Mouse (Mus musculus) CH12.LX (cell line): ENCODE results near the gene Aldh3b2.

Experiments used
- CTCF ChIP-seq, 2 experiments: IDR thresholded peaks in 1 of 2; conservative IDR thresholded peaks in 1 of 2; 2 replicates each; pipeline ENCODE4 v1.5.1; 2011 to 2012; ENCODE audit warnings: low read depth in 2 of 2, low read length in 2 of 2, improper control_type of control experiment in 1 of 2, inconsistent platforms in 1 of 2, mild to moderate bottlenecking in 1 of 2, moderate library complexity in 1 of 2
- E2F4 ChIP-seq: IDR thresholded peaks from 2 replicates; pipeline ENCODE4 v1.6.1; 2011; ENCODE audit warnings: low read depth, low read length, improper control_type of control experiment; ENCODE audit not compliant: insufficient replicate concordance
- ZKSCAN1 ChIP-seq: IDR thresholded peaks from 2 replicates; pipeline ENCODE4 v1.6.1; 2012; ENCODE audit warnings: low read depth, inconsistent platforms, low read length, improper control_type of control experiment, borderline replicate concordance

- no peak for TF ChIP-seq ZKSCAN1
- no peak for TF ChIP-seq CTCF (conservative IDR thresholded peaks at IDR 0.05 in 1 of 2, IDR thresholded peaks at IDR 0.05 in 1 of 2; ENCODE audit: low read depth in 2 of 2, low read length in 2 of 2)
- TF ChIP-seq E2F4: no peak
These were observed 23.6 kb upstream of the Aldh3b2 start for GRCm38 (mm10) chr19:3948546-3948945.
